Mouse (Mus musculus): Measurements from ENCODE around the gene Tmtc1. TPM values are rescaled to one million over a fixed set of nuclear protein-coding genes. Genes with fewer than 3 reads are reported as not detected.

Tmtc1 gene
- polyA plus RNA-seq, 1 experiment from 2014 or later: not detected

- 96% methylated on average over 3 of the region's 5 CpGs for WGBS (ENCODE audit: missing documents)
Measured at GRCm38 (mm10) chr6:148241685-148242084, 202.5 kb downstream of the Tmtc1 start.

GRCm38 (mm10) chr6:148239311-148239710, 204.9 kb downstream of the Tmtc1 start:
- 71% methylated on average over 1 of the region's 1 CpGs for WGBS (ENCODE audit: missing documents)
- no peak overlapping the region for H3K4me3 ChIP-seq (ENCODE audit: inconsistent target)
- no peaks in the 10 kb centered on the region for H3K36me3 ChIP-seq (ENCODE audit: inconsistent target)
- no peaks in the 10 kb centered on the region for H3K79me2 ChIP-seq (ENCODE audit: inconsistent target)
- H3K27ac ChIP-seq: no peak overlapping the region

More at GRCm38 (mm10) chr6:148241685-148242084, 202.5 kb downstream of the Tmtc1 start:
- Histone ChIP-seq H3K4me3 (ENCODE audit: inconsistent target) (no peak overlapping the region), H3K36me3 (ENCODE audit: inconsistent target) (no peaks in the 10 kb centered on the region), H3K79me2 (ENCODE audit: inconsistent target) (no peaks in the 10 kb centered on the region), H3K27ac (no peak overlapping the region)

GRCm38 (mm10) chr6:148237453-148237852, 206.7 kb downstream of the Tmtc1 start:
- H3K36me3 ChIP-seq (ENCODE audit: inconsistent target): no peaks in the 10 kb centered on the region
- no peaks in the 10 kb centered on the region for H3K79me2 ChIP-seq (ENCODE audit: inconsistent target)
- H3K4me3 ChIP-seq (ENCODE audit: inconsistent target): no peak overlapping the region
- no peak overlapping the region for H3K27ac ChIP-seq
- 96% methylated on average over 5 of the region's 5 CpGs for WGBS (ENCODE audit: missing documents)

- no peak overlapping the region for H3K27ac ChIP-seq
- no peaks in the 10 kb centered on the region for H3K79me2 ChIP-seq (ENCODE audit: inconsistent target)
- 84% methylated on average over 3 of the region's 3 CpGs for WGBS (ENCODE audit: missing documents)
- no peak overlapping the region for H3K4me3 ChIP-seq (ENCODE audit: inconsistent target)
- H3K36me3 ChIP-seq (ENCODE audit: inconsistent target): no peaks in the 10 kb centered on the region
Measured at GRCm38 (mm10) chr6:148234105-148234828, 209.9 kb downstream of the Tmtc1 start.

GRCm38 (mm10) chr6:148227542-148227941, 216.6 kb downstream of the Tmtc1 start:
- H3K36me3 ChIP-seq (ENCODE audit: inconsistent target): no peaks in the 10 kb centered on the region
- no peaks in the 10 kb centered on the region for H3K79me2 ChIP-seq (ENCODE audit: inconsistent target)
- no peak overlapping the region for H3K4me3 ChIP-seq (ENCODE audit: inconsistent target)
- H3K27ac ChIP-seq: no peak overlapping the region
- 87% methylated on average over 3 of the region's 3 CpGs for WGBS (ENCODE audit: missing documents)

GRCm38 (mm10) chr6:148222686-148223085, 221.5 kb downstream of the Tmtc1 start:
- Histone ChIP-seq H3K79me2 (ENCODE audit: inconsistent target) (no peaks in the 10 kb centered on the region), H3K36me3 (ENCODE audit: inconsistent target) (no peaks in the 10 kb centered on the region), H3K4me3 (ENCODE audit: inconsistent target) (no peak overlapping the region), H3K27ac (no peak overlapping the region)
- 78% methylated on average over 2 of the region's 2 CpGs for WGBS (ENCODE audit: missing documents)

GRCm38 (mm10) chr6:148218235-148219076, 225.7 kb downstream of the Tmtc1 start:
- Histone ChIP-seq H3K4me3 (ENCODE audit: inconsistent target) (no peak overlapping the region), H3K79me2 (ENCODE audit: inconsistent target) (peaks cover under 1% of the 10 kb centered on the region; the same call in 1 of the 2 replicates), H3K36me3 (ENCODE audit: inconsistent target) (no peaks in the 10 kb centered on the region), H3K27ac (no peak overlapping the region)
- 56% methylated on average over 2 of the region's 2 CpGs for WGBS (ENCODE audit: missing documents)

- H3K36me3 ChIP-seq (ENCODE audit: inconsistent target): no peaks in the 10 kb centered on the region
- WGBS (ENCODE audit: missing documents): 93% methylated on average over 4 of the region's 4 CpGs
- H3K4me3 ChIP-seq (ENCODE audit: inconsistent target): no peak overlapping the region
- H3K79me2 ChIP-seq (ENCODE audit: inconsistent target): peaks cover 13% of the 10 kb centered on the region; the same call in 1 of the 2 replicates
- H3K27ac ChIP-seq: no peak overlapping the region
Measured at GRCm38 (mm10) chr6:148216752-148217151, 227.4 kb downstream of the Tmtc1 start.

- WGBS (ENCODE audit: missing documents): 0% methylated on average over 5 of the region's 5 CpGs
- Histone ChIP-seq H3K27ac (no peak overlapping the region), H3K4me3 (ENCODE audit: inconsistent target) (no peak overlapping the region), H3K36me3 (ENCODE audit: inconsistent target) (no peaks in the 10 kb centered on the region), H3K79me2 (ENCODE audit: inconsistent target) (peaks cover 31% of the 10 kb centered on the region)
Measured at GRCm38 (mm10) chr6:148214765-148215164, 229.4 kb downstream of the Tmtc1 start.

GRCm38 (mm10) chr6:148211897-148212680, 232.1 kb downstream of the Tmtc1 start, which contains the start of gene Ergic2:
Ergic2 (minus strand) TSS chr6:148212374.
- Histone ChIP-seq H3K79me2 (ENCODE audit: inconsistent target) (peaks cover 58% of the 10 kb centered on the region), H3K36me3 (ENCODE audit: inconsistent target) (no peaks in the 10 kb centered on the region), H3K4me3 (ENCODE audit: inconsistent target) (peak within 1 kb of the TSS; percentile 92), H3K27ac (peak within 1 kb of the TSS; percentile 74)
- WGBS (ENCODE audit: missing documents): under 1% methylated on average over 61 of the region's 61 CpGs

- Histone ChIP-seq H3K4me3 (ENCODE audit: inconsistent target) (peak overlapping the region; percentile 92), H3K36me3 (ENCODE audit: inconsistent target) (no peaks in the 10 kb centered on the region), H3K27ac (0 out of 2 replicates have a peak overlapping the region, but pooled peaks have one; percentile 22), H3K79me2 (ENCODE audit: inconsistent target) (peaks cover 64% of the 10 kb centered on the region)
- under 1% methylated on average over 51 of the region's 51 CpGs for WGBS (ENCODE audit: missing documents)
Measured at GRCm38 (mm10) chr6:148211391-148211876, 232.8 kb downstream of the Tmtc1 start.

GRCm38 (mm10) chr6:148207522-148207921, 236.7 kb downstream of the Tmtc1 start:
- Histone ChIP-seq H3K4me3 (ENCODE audit: inconsistent target) (no peak overlapping the region), H3K79me2 (ENCODE audit: inconsistent target) (peaks cover 71% of the 10 kb centered on the region), H3K27ac (no peak overlapping the region), H3K36me3 (ENCODE audit: inconsistent target) (peaks cover 13% of the 10 kb centered on the region)
- WGBS (ENCODE audit: missing documents): 90% methylated on average over 1 of the region's 1 CpGs

GRCm38 (mm10) chr6:148205134-148205533, 239.1 kb downstream of the Tmtc1 start:
- Histone ChIP-seq H3K79me2 (ENCODE audit: inconsistent target) (peaks cover 53% of the 10 kb centered on the region), H3K36me3 (ENCODE audit: inconsistent target) (peaks cover 26% of the 10 kb centered on the region), H3K4me3 (ENCODE audit: inconsistent target) (no peak overlapping the region), H3K27ac (no peak overlapping the region)
- WGBS (ENCODE audit: missing documents): 87% methylated on average over 1 of the region's 1 CpGs

GRCm38 (mm10) chr6:148199729-148200128, 244.5 kb downstream of the Tmtc1 start:
- H3K4me3 ChIP-seq (ENCODE audit: inconsistent target): no peak overlapping the region
- H3K79me2 ChIP-seq (ENCODE audit: inconsistent target): no peaks in the 10 kb centered on the region; the same call in 1 of the 2 replicates
- H3K36me3 ChIP-seq (ENCODE audit: inconsistent target): peaks cover 39% of the 10 kb centered on the region
- no peak overlapping the region for H3K27ac ChIP-seq
- 88% methylated on average over 3 of the region's 3 CpGs for WGBS (ENCODE audit: missing documents)

All from macrophage (primary cell).